Mouse (Mus musculus) erythroblast, embryonic 14.5 days (primary cell): ENCODE results near the gene Exoc4.

Experiments used
- GATA1 ChIP-seq: IDR thresholded peaks from 2 replicates; pipeline ENCODE4 v1.6.1; 2012; ENCODE audit warnings: low read length, inconsistent platforms, mixed read lengths
- TAL1 ChIP-seq: IDR thresholded peaks from 3 replicates; pipeline ENCODE4 v1.6.1; 2012; ENCODE audit warnings: low read length, inconsistent platforms, mixed read lengths

- TF ChIP-seq TAL1 (no peak), GATA1 (no peak)
Observed at GRCm38 (mm10) chr6:34000644-34001043, 751.8 kb downstream of the Exoc4 start.
